Comparison of ENCODE assay signal across 16 mouse cellular contexts in the genomic region with DNA sequence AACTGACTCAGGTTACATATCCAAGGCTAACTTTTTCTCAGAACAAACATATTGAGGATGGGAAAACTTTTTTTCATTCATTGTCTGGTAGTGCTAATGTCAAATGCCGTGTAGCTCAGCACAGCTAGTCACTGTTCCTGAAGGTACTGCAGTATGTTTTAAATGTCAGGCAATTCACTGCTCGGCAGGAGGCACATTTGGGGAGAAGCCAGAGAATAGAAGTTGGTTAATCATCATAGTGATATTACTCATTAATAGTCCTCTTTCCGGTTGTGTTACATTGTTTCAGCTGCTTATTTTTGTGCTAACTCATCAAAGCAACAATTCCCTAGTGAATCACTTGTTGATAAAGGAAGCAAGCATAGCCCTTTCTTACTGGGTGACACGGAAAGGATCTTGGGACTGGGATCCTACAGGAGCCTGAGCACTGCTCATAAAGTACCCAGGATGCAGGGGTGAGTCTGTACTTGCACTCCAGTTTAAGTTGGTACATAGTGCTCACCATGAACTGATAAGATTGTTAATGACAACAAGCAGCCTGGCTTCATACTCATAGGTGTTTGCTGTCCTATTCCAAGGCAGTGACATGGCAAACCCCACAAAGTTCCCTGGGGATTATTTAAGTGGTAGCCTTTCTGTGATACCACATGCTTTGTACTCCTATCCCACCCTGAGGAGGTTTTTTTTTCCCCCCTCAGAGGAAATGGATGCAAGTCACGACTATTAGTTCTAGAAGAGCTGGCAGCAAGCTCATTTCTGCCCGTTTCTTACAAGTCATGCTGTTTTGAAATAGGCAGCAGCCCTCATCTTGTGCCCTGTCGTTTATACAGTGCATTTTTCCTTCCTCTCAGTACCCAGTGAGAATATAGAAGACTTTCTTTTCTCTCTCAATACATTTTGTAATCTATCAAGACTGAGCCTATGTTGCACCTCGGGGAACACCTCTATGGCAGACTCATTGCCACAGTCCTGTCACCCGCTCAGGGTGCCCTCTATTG.
A peak's percentile ranks its signal among the peaks of the same experiment; 100 is the strongest.
DNase-seq lines count a peak whose midpoint lies in the region; ATAC-seq lines count a peak whose summit lies in the region.
"Had no signal": no experiment of that assay in that cellular context is flagged by ENCODE, and none has a peak within 500 bp of the region (broad histone marks: within the 10 kb centered on the region; RNA-seq: fewer than 3 reads in every experiment).

No protein-coding gene starts in this region.

- peak; percentile 5 for DNase-seq in adrenal gland, postnatal 25 days
- no peak for DNase-seq in adrenal gland, postnatal 4 days (ENCODE audit: low spot score in 2 of 2)
- peak; percentile 92 for DNase-seq in kidney, adult 9 months
- peak; percentile 34 for DNase-seq in 416B (ENCODE audit: low read depth)
- DNase-seq in urinary bladder, postnatal 36 days (ENCODE audit: low spot score in 2 of 2): no peak
- DNase-seq in c-Kit-positive CD71-positive TER-119-positive erythroid progenitor cells, embryonic 14.5 days (ENCODE audit: low spot score): no peak
- DNase-seq: cerebellum, adult 11-12 months; lung, postnatal 10 days; right cerebral cortex, postnatal 25 days; thymus, postnatal 25 days had no signal

- no peak overlapping the region for H3K9ac ChIP-seq in kidney, embryonic 14.5 days (ENCODE audit: low read depth, low read length)
- H3K9ac ChIP-seq: heart, embryonic 15.5 days had no signal

- H3K9me3 ChIP-seq in kidney, embryonic 14.5 days (ENCODE audit: control insufficient read depth, low read length): no peaks in the 10 kb centered on the region
- H3K9me3 ChIP-seq: G1E; heart, embryonic 15.5 days had no signal

- H3K36me3 ChIP-seq in kidney, embryonic 14.5 days (ENCODE audit: control insufficient read depth, insufficient read depth, low read length): no peaks in the 10 kb centered on the region
- H3K36me3 ChIP-seq: G1E; heart, embryonic 15.5 days had no signal

- no peak overlapping the region for H3K27ac ChIP-seq in kidney, embryonic 14.5 days (ENCODE audit: low read depth, low read length)
- H3K27ac ChIP-seq: heart, embryonic 15.5 days; hindbrain, postnatal 0 days had no signal

- H3K4me1 ChIP-seq in kidney, embryonic 14.5 days (ENCODE audit: control insufficient read depth, insufficient read depth, low read length): no peaks in the 10 kb centered on the region

- ATAC-seq in kidney, embryonic 14.5 days (ENCODE audit: low FRiP score, low TSS enrichment): no peak
- ATAC-seq in hematopoietic stem cell, adult 5-6 weeks (replicated peaks in 1 of 2; ENCODE audit: insufficient read depth in 1 of 2, low FRiP score in 2 of 2, low TSS enrichment in 1 of 2, low read depth in 1 of 2, poor library complexity in 2 of 2, severe bottlenecking in 2 of 2): peak; percentile 32 to 48; a peak in 1 of 4 replicates
- ATAC-seq: activated CD4-positive, CD25-positive, alpha-beta regulatory T cell, adult 4 months; hindbrain, postnatal 0 days had no signal

- no peaks in the 10 kb centered on the region for H3K27me3 ChIP-seq in kidney, embryonic 14.5 days (ENCODE audit: control insufficient read depth, insufficient read depth, low read length)
- H3K27me3 ChIP-seq: heart, embryonic 15.5 days had no signal

- no peak overlapping the region for H3K4me2 ChIP-seq in kidney, embryonic 14.5 days (replicated peaks; ENCODE audit: low read depth, low read length)
- H3K4me2 ChIP-seq: heart, embryonic 15.5 days had no signal

- WGBS in kidney, embryonic 14.5 days: 64% methylated on average over 9 of the region's 9 CpGs

- H3K4me3 ChIP-seq in kidney, embryonic 14.5 days (ENCODE audit: low read length): no peak overlapping the region
- H3K4me3 ChIP-seq: heart, embryonic 15.5 days had no signal

Comparison
In these comparisons a context has a peak if more than half of its experiments do, and no peak if none do; other contexts are left out.
1. DNase-seq: peak in adrenal gland, postnatal 25 days (single experiment), kidney, adult 9 months (single experiment) and 416B (single experiment); none in adrenal gland, postnatal 4 days (0 of 2), urinary bladder, postnatal 36 days (0 of 2) and c-Kit-positive CD71-positive TER-119-positive erythroid progenitor cells, embryonic 14.5 days (single experiment).